In the genomic region with DNA sequence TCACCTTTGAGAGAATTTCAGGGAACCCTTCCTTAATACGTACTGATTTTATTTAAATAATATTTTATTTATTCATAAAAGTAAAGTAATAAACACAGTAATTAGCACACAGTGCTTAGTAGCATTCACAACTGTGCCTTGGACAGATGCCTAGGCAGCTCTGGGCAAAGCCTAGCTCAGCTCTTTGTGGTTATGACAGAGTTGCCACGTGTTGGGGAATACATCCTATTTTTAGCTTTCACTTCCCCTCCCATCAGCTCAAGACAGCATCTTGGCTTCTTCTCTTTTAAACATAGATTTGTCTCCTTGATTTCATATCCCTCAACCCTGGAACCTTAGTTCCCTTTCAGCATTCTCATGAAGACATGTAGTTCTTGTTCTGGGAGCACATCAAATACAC, we compare ENCODE assay signal across 11 mouse cellular contexts. TPM values are rescaled to one million over a fixed set of nuclear protein-coding genes. Genes with fewer than 3 reads are reported as not detected.
A peak's percentile ranks its signal among the peaks of the same experiment; 100 is the strongest.
DNase-seq lines count a peak whose midpoint lies in the region; ATAC-seq lines count a peak whose summit lies in the region.
"Had no signal": no experiment of that assay in that cellular context is flagged by ENCODE, and none has a peak within 500 bp of the region (broad histone marks: within the 10 kb centered on the region; RNA-seq: fewer than 3 reads in every experiment).

No protein-coding gene starts in this region.

- no peak for ATAC-seq in hindbrain, embryonic 14.5 days (ENCODE audit: low FRiP score)
- ATAC-seq in hindbrain, embryonic 16.5 days = no peak
- ATAC-seq in common myeloid progenitor, adult 5-6 weeks (replicated peaks; ENCODE audit: low read depth, poor library complexity, severe bottlenecking) = peak; percentile 89

- no peaks in the 10 kb centered on the region for H3K9me3 ChIP-seq in hindbrain, embryonic 14.5 days (ENCODE audit: control insufficient read depth, low read length)
- no peaks in the 10 kb centered on the region for H3K9me3 ChIP-seq in hindbrain, embryonic 16.5 days (ENCODE audit: control insufficient read depth, low read length)

- 80% methylated on average over 2 of the region's 2 CpGs for WGBS in hindbrain, embryonic 14.5 days
- WGBS in hindbrain, embryonic 16.5 days = 72% methylated on average over 2 of the region's 2 CpGs

- no peak overlapping the region for H3K27ac ChIP-seq in hindbrain, embryonic 14.5 days
- H3K27ac ChIP-seq in hindbrain, embryonic 16.5 days (ENCODE audit: low read depth, low read length) = no peak overlapping the region
- H3K27ac ChIP-seq: liver, embryonic 14.5 days had no signal

- H3K27me3 ChIP-seq in hindbrain, embryonic 14.5 days (ENCODE audit: control insufficient read depth, insufficient read depth, low read length) = no peaks in the 10 kb centered on the region
- H3K27me3 ChIP-seq in hindbrain, embryonic 16.5 days (replicated peaks; ENCODE audit: control insufficient read depth, insufficient read depth, low read length) = no peaks in the 10 kb centered on the region

- H3K4me1 ChIP-seq in hindbrain, embryonic 14.5 days (replicated peaks; ENCODE audit: control insufficient read depth, insufficient read depth, low read length) = no peaks in the 10 kb centered on the region
- H3K4me1 ChIP-seq in hindbrain, embryonic 16.5 days (ENCODE audit: control insufficient read depth, insufficient read depth, low read depth, low read length) = no peaks in the 10 kb centered on the region

- H3K36me3 ChIP-seq in hindbrain, embryonic 14.5 days (replicated peaks; ENCODE audit: control insufficient read depth, insufficient read depth) = no peaks in the 10 kb centered on the region
- H3K36me3 ChIP-seq in hindbrain, embryonic 16.5 days (ENCODE audit: control insufficient read depth, insufficient read depth, low read length) = no peaks in the 10 kb centered on the region
- H3K36me3 ChIP-seq: G1E had no signal

- no peak overlapping the region for H3K4me2 ChIP-seq in hindbrain, embryonic 14.5 days (replicated peaks)
- H3K4me2 ChIP-seq in hindbrain, embryonic 16.5 days (ENCODE audit: low read length) = no peak overlapping the region

- no peak overlapping the region for H3K9ac ChIP-seq in hindbrain, embryonic 14.5 days
- H3K9ac ChIP-seq in hindbrain, embryonic 16.5 days (ENCODE audit: low read depth, low read length) = no peak overlapping the region
- H3K9ac ChIP-seq: liver, embryonic 14.5 days had no signal

- DNase-seq in hindbrain, embryonic 14.5 days (ENCODE audit: low spot score) = peak; percentile 28
- peak; percentile 25 for DNase-seq in CD4-positive, CD25-positive, alpha-beta regulatory T cell, adult 2 months (ENCODE audit: low read depth, low spot score)
- peak; percentile 44 for DNase-seq in lung, postnatal 25 days (ENCODE audit: low spot score)
- DNase-seq in neural tube, embryonic 10.5 days (ENCODE audit: extremely low spot score, low spot score) = no peak
- no peak for DNase-seq in urinary bladder, postnatal 25 days (ENCODE audit: low spot score)
- DNase-seq in thymus, postnatal 0 days (ENCODE audit: low spot score) = no peak
- DNase-seq: kidney, postnatal 14 days had no signal

- no peak overlapping the region for H3K4me3 ChIP-seq in hindbrain, embryonic 14.5 days (replicated peaks; ENCODE audit: low read length)
- no peak overlapping the region for H3K4me3 ChIP-seq in hindbrain, embryonic 16.5 days (ENCODE audit: low read length)

RNA-seq across cellular contexts. Expression of a gene that starts 21.4 kb away (rescaled TPM):
- polyA plus RNA-seq in hindbrain, embryonic 14.5 days (2014; fragmentation: Nextera tagmentation; extraction: Ambion mirVana) = not detected in 2 replicates
- polyA plus RNA-seq in hindbrain, embryonic 16.5 days (2015; fragmentation: Nextera tagmentation; extraction: Ambion mirVana) = 0.12 TPM in 1 of 2 replicates, not detected in the other
- 0.27 and 1.0 TPM in 2 replicates for total RNA-seq in common myeloid progenitor, adult 5-6 weeks (2017)
- polyA plus RNA-seq in thymus, postnatal 0 days (2015; fragmentation: Nextera tagmentation; extraction: Ambion mirVana) = 4.1 and 4.7 TPM in 2 replicates
- polyA plus RNA-seq: G1E had no signal

RNA-seq across cellular contexts. Expression of a gene that starts 24.2 kb away (rescaled TPM):
- polyA plus RNA-seq in hindbrain, embryonic 14.5 days (2014; fragmentation: Nextera tagmentation; extraction: Ambion mirVana) = 0.14 TPM in 1 of 2 replicates, not detected in the other
- 0.18 TPM in 1 of 2 replicates, not detected in the other for polyA plus RNA-seq in hindbrain, embryonic 16.5 days (2015; fragmentation: Nextera tagmentation; extraction: Ambion mirVana)
- total RNA-seq in common myeloid progenitor, adult 5-6 weeks (2017) = 20.2 and 27.0 TPM in 2 replicates
- polyA plus RNA-seq in thymus, postnatal 0 days (2015; fragmentation: Nextera tagmentation; extraction: Ambion mirVana) = 22.4 and 22.7 TPM in 2 replicates
- polyA plus RNA-seq: G1E had no signal

RNA-seq across cellular contexts. Expression of a gene that starts 50.4 kb away (rescaled TPM):
- 1.1 and 2.1 TPM in 2 replicates for polyA plus RNA-seq in hindbrain, embryonic 14.5 days (2014; fragmentation: Nextera tagmentation; extraction: Ambion mirVana)
- 0.98 and 1.3 TPM in 2 replicates for polyA plus RNA-seq in hindbrain, embryonic 16.5 days (2015; fragmentation: Nextera tagmentation; extraction: Ambion mirVana)
- total RNA-seq in common myeloid progenitor, adult 5-6 weeks (2017) = 104 and 153 TPM in 2 replicates
- 100 and 114 TPM in 2 replicates for polyA plus RNA-seq in thymus, postnatal 0 days (2015; fragmentation: Nextera tagmentation; extraction: Ambion mirVana)
- total RNA-seq: G1E had no signal
- polyA plus RNA-seq: G1E had no signal

Comparison
In these comparisons a context has a peak if more than half of its experiments do, and no peak if none do; other contexts are left out.
1. DNase-seq: peak in hindbrain, embryonic 14.5 days (single experiment), CD4-positive, CD25-positive, alpha-beta regulatory T cell, adult 2 months (single experiment) and lung, postnatal 25 days (single experiment); none in neural tube, embryonic 10.5 days (single experiment), urinary bladder, postnatal 25 days (single experiment) and thymus, postnatal 0 days (single experiment).
2. RNA of a gene that starts 24.2 kb away (polyA plus RNA-seq): 22.4 to 22.7 TPM in thymus, postnatal 0 days; 0.18 TPM in hindbrain, embryonic 16.5 days and 0.14 TPM in hindbrain, embryonic 14.5 days; every median in the first group is over 10 times any median in the second.
3. RNA of a gene that starts 50.4 kb away (polyA plus RNA-seq): 100 to 114 TPM in thymus, postnatal 0 days; 1.1 to 2.1 TPM in hindbrain, embryonic 14.5 days and 0.98 to 1.3 TPM in hindbrain, embryonic 16.5 days; every median in the first group is over 10 times any median in the second.